Mouse (Mus musculus) midbrain, postnatal 0 days (tissue): ENCODE measurements around the gene Btn1a1. TPM values are rescaled to one million over a fixed set of nuclear protein-coding genes. Genes with fewer than 3 reads are reported as not detected.

Experiments
- ATAC-seq: fragments of 200-750 bp; cut with Nextera tagmentation; 2 replicates; pipeline ENCODE4 v1.8.0; 2017; ENCODE audit warnings: moderate number of reproducible peaks, mild to moderate bottlenecking, moderate TSS enrichment, moderate library complexity; ENCODE audit not compliant: low FRiP score
- DNase-seq: peaks from one replicate; pipeline ENCODE4 v3.0.0-alpha.2; 2015; ENCODE audit warnings: low spot score
- H3K27ac ChIP-seq: fragments of 300-500 bp; sonication (generic); 2 replicates; pipeline ENCODE4 v1.5.1; 2014; ENCODE audit warnings: low read depth, mild to moderate bottlenecking, low read length, mixed read lengths
- H3K27me3 ChIP-seq: fragments of 300-500 bp; sonication (generic); 2 replicates; pipeline ENCODE4 v1.6.1; 2014; ENCODE audit warnings: low read length, control low read depth, mixed read lengths; ENCODE audit not compliant: insufficient read depth
- H3K36me3 ChIP-seq: fragments of 300-500 bp; sonication (generic); 2 replicates; pipeline ENCODE4 v1.6.1; 2014; ENCODE audit warnings: low read length, control low read depth, mixed read lengths; ENCODE audit not compliant: insufficient read depth
- H3K4me1 ChIP-seq: fragments of 300-500 bp; sonication (generic); 2 replicates; pipeline ENCODE4 v1.6.1; 2014; ENCODE audit warnings: mild to moderate bottlenecking, control low read depth, antibody characterized with exemption, low read length, mixed read lengths; ENCODE audit not compliant: insufficient read depth
- H3K4me2 ChIP-seq: fragments of 300-500 bp; sonication (generic); 2 replicates; pipeline ENCODE4 v1.6.1; 2014; ENCODE audit warnings: low read depth, mild to moderate bottlenecking, low read length, mixed read lengths; ENCODE audit not compliant: poor library complexity, severe bottlenecking
- H3K4me3 ChIP-seq: fragments of 300-500 bp; sonication (generic); 2 replicates; pipeline ENCODE4 v1.5.1; 2014; ENCODE audit warnings: low read depth, mild to moderate bottlenecking, low read length, moderate library complexity
- H3K9ac ChIP-seq: fragments of 300-500 bp; sonication (generic); replicated peaks from 2 replicates; pipeline ENCODE4 v1.6.1; 2014; ENCODE audit warnings: mild to moderate bottlenecking, low read length, moderate library complexity, mixed read lengths; ENCODE audit not compliant: poor library complexity, severe bottlenecking
- H3K9me3 ChIP-seq: fragments of 300-500 bp; sonication (generic); 2 replicates; pipeline ENCODE4 v1.6.1; 2016; ENCODE audit warnings: low read length, control low read depth
- CTCF ChIP-seq: IDR thresholded peaks from 2 replicates; pipeline ENCODE4 v1.5.1; 2016; ENCODE audit warnings: antibody characterized with exemption, mild to moderate bottlenecking
- WGBS: fragments of 180-500 bp; shearing (Covaris S2); extraction: QIAGEN DNeasy Blood & Tissue Kit; methylation state at CpG from one replicate; pipeline ENCODE4 v1.1.7; 2014; 5-methylcytosine and 5-hydroxymethylcytosine counted together
- polyA plus RNA-seq: library from polyadenylated mRNA; unstranded; fragments of >200 nt; fragmentation: Nextera tagmentation; extraction: Ambion mirVana; gene quantifications from 2 replicates; pipeline ENCODE4 v1.2.1, GENCODE M21; 2015
- total RNA-seq: library from RNA; depleted of rRNA; stranded (reverse); fragments of >200 nt; gene quantifications from 2 replicates; pipeline ENCODE4 v1.2.3, GENCODE M21; 2014; rRNA removed

The Btn1a1 gene
- total and polyA plus RNA-seq, 2 experiments from 2014 or later, result 0.04 TPM; not detected in 1

DNA sequence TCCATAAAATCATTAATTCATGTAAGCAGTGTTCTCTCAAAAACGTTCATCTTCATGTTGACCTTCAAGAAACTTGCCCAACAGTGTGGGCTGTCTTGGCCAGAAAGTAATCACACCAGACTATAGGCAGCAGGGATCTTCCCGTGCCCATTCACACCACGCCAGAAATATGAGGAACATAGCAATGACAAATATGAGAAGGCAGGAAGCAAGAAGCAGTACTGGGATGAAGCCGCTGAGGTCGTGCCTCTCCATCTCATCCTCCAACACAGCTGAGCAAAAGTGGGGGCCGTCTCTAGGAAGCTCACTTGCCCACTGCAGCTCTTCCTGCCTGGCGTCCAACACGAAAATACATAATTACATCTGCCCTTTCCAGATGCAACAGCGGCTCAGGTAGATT lies 55.1 kb downstream of the Btn1a1 start:
- Histone ChIP-seq H3K27me3 (0 out of 2 replicates have a peak, but pooled peaks cover 2% of the 10 kb centered on the region), H3K4me3 (no peak overlapping the region), H3K9me3 (no peaks in the 10 kb centered on the region), H3K4me2 (no peak overlapping the region), H3K27ac (no peak overlapping the region), H3K9ac (no peak overlapping the region), H3K4me1 (no peaks in the 10 kb centered on the region), H3K36me3 (no peaks in the 10 kb centered on the region)
- ATAC-seq (no peak), DNase-seq (no peak)
- TF ChIP-seq CTCF, result no peak
- 73% methylated on average over 9 of the region's 9 CpGs for WGBS

Other genes with a start within 250 kb of the Btn1a1 start
- gene Vmn1r222, start 230.0 kb downstream of the Btn1a1 start, total RNA-seq, result not detected in 2 replicates
- not detected in 2 replicates for gene Vmn1r222, start 230.0 kb downstream of the Btn1a1 start, polyA plus RNA-seq
- gene Vmn1r223, start 218.8 kb downstream of the Btn1a1 start, total RNA-seq, result not detected in 2 replicates
- not detected in 2 replicates for gene Vmn1r223, start 218.8 kb downstream of the Btn1a1 start, polyA plus RNA-seq
- gene Zfp322a, start 96.7 kb downstream of the Btn1a1 start, total RNA-seq, result 19.7 and 32.5 TPM in 2 replicates
- gene Zfp322a, start 96.7 kb downstream of the Btn1a1 start, polyA plus RNA-seq, result 31.1 and 31.5 TPM in 2 replicates
- 4.9 and 7.3 TPM in 2 replicates for gene Abt1, start 42.0 kb downstream of the Btn1a1 start, total RNA-seq
- gene Abt1, start 42.0 kb downstream of the Btn1a1 start, polyA plus RNA-seq, result 5.2 and 6.0 TPM in 2 replicates
- 0.16 TPM in 1 of 2 replicates, not detected in the other for gene Btn2a2, start 23.0 kb upstream of the Btn1a1 start, total RNA-seq
- not detected in 2 replicates for gene Btn2a2, start 23.0 kb upstream of the Btn1a1 start, polyA plus RNA-seq
- gene Hist1h4h, start 65.1 kb upstream of the Btn1a1 start, total RNA-seq, result 1,176 and 1,474 TPM in 2 replicates
- 3.9 and 4.0 TPM in 2 replicates for gene Hist1h4h, start 65.1 kb upstream of the Btn1a1 start, polyA plus RNA-seq
- gene Hist1h2af, start 68.0 kb upstream of the Btn1a1 start, total RNA-seq, result 52.3 and 293 TPM in 2 replicates
- 0.54 and 1.5 TPM in 2 replicates for gene Hist1h2af, start 68.0 kb upstream of the Btn1a1 start, polyA plus RNA-seq
- 99.4 and 262 TPM in 2 replicates for gene Hist1h3g, start 69.5 kb upstream of the Btn1a1 start, total RNA-seq
- gene Hist1h3g, start 69.5 kb upstream of the Btn1a1 start, polyA plus RNA-seq, result not detected in 2 replicates
- gene Hist1h2bh, start 77.5 kb upstream of the Btn1a1 start, total RNA-seq, result 8.7 and 34.2 TPM in 2 replicates
- gene Hist1h2bh, start 77.5 kb upstream of the Btn1a1 start, polyA plus RNA-seq, result 0.16 TPM in 1 of 2 replicates, not detected in the other
- gene Hist1h3f, start 78.2 kb upstream of the Btn1a1 start, total RNA-seq, result 154 and 239 TPM in 2 replicates
- gene Hist1h3f, start 78.2 kb upstream of the Btn1a1 start, polyA plus RNA-seq, result 0.21 and 0.23 TPM in 2 replicates
- 684 and 753 TPM in 2 replicates for gene Hist1h4f, start 85.7 kb upstream of the Btn1a1 start, total RNA-seq
- not detected in 2 replicates for gene Hist1h4f, start 85.7 kb upstream of the Btn1a1 start, polyA plus RNA-seq
- 21.3 and 23.4 TPM in 2 replicates for gene Hist1h1d, start 87.4 kb upstream of the Btn1a1 start, total RNA-seq
- 0.04 and 0.07 TPM in 2 replicates for gene Hist1h1d, start 87.4 kb upstream of the Btn1a1 start, polyA plus RNA-seq
- gene Hist1h3e, start 96.5 kb upstream of the Btn1a1 start, total RNA-seq, result 203 and 384 TPM in 2 replicates
- 1.2 and 1.9 TPM in 2 replicates for gene Hist1h3e, start 96.5 kb upstream of the Btn1a1 start, polyA plus RNA-seq
- 76.7 and 98.8 TPM in 2 replicates for gene Hist1h2ae, start 105.3 kb upstream of the Btn1a1 start, total RNA-seq
- gene Hist1h2ae, start 105.3 kb upstream of the Btn1a1 start, polyA plus RNA-seq, result 4.5 and 5.9 TPM in 2 replicates
- 248 and 572 TPM in 2 replicates for gene Hist1h2bg, start 105.5 kb upstream of the Btn1a1 start, total RNA-seq
- gene Hist1h2bg, start 105.5 kb upstream of the Btn1a1 start, polyA plus RNA-seq, result 2.8 and 4.5 TPM in 2 replicates
- 194 and 327 TPM in 2 replicates for gene Hist1h2bf, start 108.3 kb upstream of the Btn1a1 start, total RNA-seq
- 0.43 TPM in 1 of 2 replicates, not detected in the other for gene Hist1h2bf, start 108.3 kb upstream of the Btn1a1 start, polyA plus RNA-seq
- 162 and 232 TPM in 2 replicates for gene Hist1h2ad, start 108.5 kb upstream of the Btn1a1 start, total RNA-seq
- not detected in 2 replicates for gene Hist1h2ad, start 108.5 kb upstream of the Btn1a1 start, polyA plus RNA-seq
- gene Hist1h3d, start 109.9 kb upstream of the Btn1a1 start, total RNA-seq, result 49.8 and 92.5 TPM in 2 replicates
- gene Hist1h3d, start 109.9 kb upstream of the Btn1a1 start, polyA plus RNA-seq, result 0.42 and 0.55 TPM in 2 replicates
- gene Hist1h4d, start 115.7 kb upstream of the Btn1a1 start, total RNA-seq, result 900 and 1,141 TPM in 2 replicates
- gene Hist1h4d, start 115.7 kb upstream of the Btn1a1 start, polyA plus RNA-seq, result 18.0 and 18.8 TPM in 2 replicates
- gene Hist1h2be, start 155.2 kb upstream of the Btn1a1 start, total RNA-seq, result 75.1 and 75.2 TPM in 2 replicates
- 0.32 and 0.33 TPM in 2 replicates for gene Hist1h2be, start 155.2 kb upstream of the Btn1a1 start, polyA plus RNA-seq
- 159 and 160 TPM in 2 replicates for gene Hist1h1e, start 156.7 kb upstream of the Btn1a1 start, total RNA-seq
- gene Hist1h1e, start 156.7 kb upstream of the Btn1a1 start, polyA plus RNA-seq, result 8.0 and 9.5 TPM in 2 replicates
- 16.6 and 45.8 TPM in 2 replicates for gene Hist1h2ac, start 218.0 kb upstream of the Btn1a1 start, total RNA-seq
- gene Hist1h2ac, start 218.0 kb upstream of the Btn1a1 start, polyA plus RNA-seq, result 0.21 and 0.28 TPM in 2 replicates
- 66.3 and 125 TPM in 2 replicates for gene Hist1h2bc, start 218.3 kb upstream of the Btn1a1 start, total RNA-seq
- gene Hist1h2bc, start 218.3 kb upstream of the Btn1a1 start, polyA plus RNA-seq, result 23.7 and 28.6 TPM in 2 replicates
- 0.93 TPM in 1 of 2 replicates, not detected in the other for gene Hist1h1t, start 229.9 kb upstream of the Btn1a1 start, total RNA-seq
- not detected in 2 replicates for gene Hist1h1t, start 229.9 kb upstream of the Btn1a1 start, polyA plus RNA-seq
- gene Hist1h4c, start 232.6 kb upstream of the Btn1a1 start, total RNA-seq, result 622 and 783 TPM in 2 replicates
- gene Hist1h4c, start 232.6 kb upstream of the Btn1a1 start, polyA plus RNA-seq, result 1.5 and 2.2 TPM in 2 replicates
- gene Hfe, start 245.0 kb upstream of the Btn1a1 start, total RNA-seq, result 1.8 and 2.5 TPM in 2 replicates
- 4.0 and 5.8 TPM in 2 replicates for gene Hfe, start 245.0 kb upstream of the Btn1a1 start, polyA plus RNA-seq